In the genomic region with DNA sequence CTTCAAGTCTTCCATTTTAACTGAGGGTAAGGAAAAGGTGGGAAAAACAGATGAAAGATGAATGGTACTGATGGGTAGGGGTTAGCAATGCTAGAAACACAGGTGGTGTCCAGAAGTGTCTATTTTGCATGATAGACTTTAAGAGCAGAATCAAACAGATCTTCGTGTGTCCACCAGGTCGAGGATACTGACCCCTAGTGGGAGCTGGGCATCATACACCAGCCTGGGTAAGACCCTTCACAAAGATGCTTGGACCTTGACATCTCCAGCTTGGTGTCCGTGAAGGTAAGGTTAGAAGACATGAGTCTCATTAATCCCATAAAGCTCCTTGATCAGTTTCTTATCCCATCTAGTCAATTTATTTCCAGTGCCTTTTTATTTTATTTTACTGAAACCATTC, we compare ENCODE assay signal across 16 mouse cellular contexts.
DNase-seq lines count a peak whose midpoint lies in the region; ATAC-seq and TF ChIP-seq lines count a peak whose summit lies in the region.
"Had no signal": no experiment of that assay in that cellular context is flagged by ENCODE, and none has a peak within 500 bp of the region (broad histone marks: within the 10 kb centered on the region; RNA-seq: fewer than 3 reads in every experiment).

No protein-coding gene starts in this region.

- no peaks in the 10 kb centered on the region for H3K79me2 ChIP-seq in heart, adult 2 months (replicated peaks; ENCODE audit: control insufficient read depth, insufficient read depth, low read length)
- H3K79me2 ChIP-seq in CH12.LX (replicated peaks; ENCODE audit: control insufficient read depth, extremely low read depth, insufficient read depth, poor library complexity, severe bottlenecking): no peaks in the 10 kb centered on the region

- no peaks in the 10 kb centered on the region for H3K36me3 ChIP-seq in heart, adult 2 months (ENCODE audit: control insufficient read depth, insufficient read depth, low read length)
- no peaks in the 10 kb centered on the region for H3K36me3 ChIP-seq in lung, embryonic 14.5 days (ENCODE audit: insufficient read depth)
- no peaks in the 10 kb centered on the region for H3K36me3 ChIP-seq in CH12.LX (replicated peaks in 1 of 2; ENCODE audit: control insufficient read depth in 1 of 2, insufficient read depth in 1 of 2, low read length in 1 of 2)
- H3K36me3 ChIP-seq: forebrain, embryonic 15.5 days; limb, embryonic 13.5 days; midbrain, embryonic 10.5 days had no signal

- TF ChIP-seq EP300 in heart, adult 2 months (IDR thresholded peaks at IDR 0.05; ENCODE audit: insufficient read depth, low read depth, low read length): no peak
- no peak for TF ChIP-seq EP300 in CH12.LX (IDR thresholded peaks at IDR 0.05; ENCODE audit: low read length)

- no peaks in the 10 kb centered on the region for H3K9me3 ChIP-seq in lung, embryonic 14.5 days (ENCODE audit: low read depth, low read length)
- no peaks in the 10 kb centered on the region for H3K9me3 ChIP-seq in CH12.LX (replicated peaks; ENCODE audit: low read length)
- H3K9me3 ChIP-seq: forebrain, embryonic 15.5 days; limb, embryonic 13.5 days; midbrain, embryonic 10.5 days had no signal

- H3K4me1 ChIP-seq in heart, adult 2 months (ENCODE audit: control insufficient read depth, insufficient read depth, low read length): no peaks in the 10 kb centered on the region
- H3K4me1 ChIP-seq in lung, embryonic 14.5 days (ENCODE audit: insufficient read depth): no peaks in the 10 kb centered on the region
- H3K4me1 ChIP-seq in CH12.LX (ENCODE audit: control insufficient read depth in 1 of 2, insufficient read depth in 2 of 2): no peaks in the 10 kb centered on the region
- H3K4me1 ChIP-seq: limb, embryonic 13.5 days; midbrain, embryonic 10.5 days had no signal

- in situ Hi-C loops in CH12.LX (cut with MboI; ENCODE audit: low pct_ligation_motif_present, low pct_unique_long_range_greater_than_20kb, low sequenced_read_pairs): no loop called here

- no peaks in the 10 kb centered on the region for H3K27me3 ChIP-seq in heart, adult 2 months (ENCODE audit: control insufficient read depth, insufficient read depth, low read length)
- H3K27me3 ChIP-seq in lung, embryonic 14.5 days (ENCODE audit: insufficient read depth, low read length): no peaks in the 10 kb centered on the region
- peaks cover 57% of the 10 kb centered on the region for H3K27me3 ChIP-seq in CH12.LX (replicated peaks)
- H3K27me3 ChIP-seq: forebrain, embryonic 15.5 days had no signal

- WGBS in heart, adult 2 months: 55% methylated on average over 3 of the region's 3 CpGs
- WGBS in lung, embryonic 14.5 days: 40% methylated on average over 3 of the region's 3 CpGs

- dilution Hi-C loops in CH12.LX (cut with MboI; ENCODE audit: extremely low pct_ligation_motif_present, extremely low pct_unique_long_range_greater_than_20kb, low sequenced_read_pairs): no loop called here

- ATAC-seq in lung, embryonic 14.5 days (ENCODE audit: insufficient read depth): no peak
- ATAC-seq: forebrain, embryonic 15.5 days had no signal

- DNase-seq in heart, adult 2 months: no peak
- DNase-seq in heart, adult 18-20 months: no peak
- peak; percentile 27 for DNase-seq in lung, embryonic 14.5 days
- no peak for DNase-seq in lung, adult 18-20 months
- DNase-seq in CH12.LX (ENCODE audit: extremely low read depth) (peak; percentile 15), ZHBTc4 (ENCODE audit: low read depth, low spot score) (peak; percentile 37), MN1 (ENCODE audit: low spot score) (no peak)
- no peak for DNase-seq in cerebellum, adult 8-10 months
- DNase-seq: adrenal gland, postnatal 36 days; cerebellum, postnatal 14 days; heart, postnatal 10 days; kidney, adult 18-20 months had no signal

- H3K4me3 ChIP-seq in heart, adult 2 months: no peak overlapping the region
- no peak overlapping the region for H3K4me3 ChIP-seq in lung, embryonic 14.5 days (ENCODE audit: low read depth, low read length)
- H3K4me3 ChIP-seq in CH12.LX (replicated peaks in 1 of 3; ENCODE audit: low read depth in 2 of 3, low read length in 2 of 3, poor library complexity in 1 of 3): no peak overlapping the region
- H3K4me3 ChIP-seq: forebrain, embryonic 15.5 days; limb, embryonic 13.5 days; midbrain, embryonic 10.5 days had no signal

- peak; percentile 29 for TF ChIP-seq CTCF in heart, adult 2 months (IDR thresholded peaks at IDR 0.05)
- peak; percentile 59 for TF ChIP-seq CTCF in lung, embryonic 14.5 days (IDR thresholded peaks at IDR 0.05; ENCODE audit: low read depth)
- TF ChIP-seq CTCF in CH12.LX (conservative IDR thresholded peaks at IDR 0.05 in 1 of 2, IDR thresholded peaks at IDR 0.05 in 1 of 2; ENCODE audit: low read depth in 2 of 2, low read length in 2 of 2): peak; percentile 71 to 74

- no peak overlapping the region for H3K9ac ChIP-seq in heart, adult 2 months (ENCODE audit: low read depth, low read length)
- H3K9ac ChIP-seq in lung, embryonic 14.5 days: no peak overlapping the region
- H3K9ac ChIP-seq in CH12.LX (ENCODE audit: insufficient read depth, low read depth): no peak overlapping the region
- H3K9ac ChIP-seq: forebrain, embryonic 15.5 days; hindbrain, embryonic 14.5 days; limb, embryonic 13.5 days had no signal

- no peak for TF ChIP-seq POLR2A in heart, adult 2 months (IDR thresholded peaks at IDR 0.05; ENCODE audit: insufficient read depth, low read depth, low read length)
- no peak for TF ChIP-seq POLR2A in CH12.LX (IDR thresholded peaks at IDR 0.05; ENCODE audit: low read depth, low read length)

- peak; percentile 33 for TF ChIP-seq RAD21 in CH12.LX (IDR thresholded peaks at IDR 0.05; ENCODE audit: low read depth, low read length)

- intact Hi-C loops in heart, adult 2 months (cut with DNase I): no loop called here

- no peak overlapping the region for H3K4me2 ChIP-seq in lung, embryonic 14.5 days
- H3K4me2 ChIP-seq in CH12.LX (ENCODE audit: insufficient read depth, low read depth, poor library complexity, severe bottlenecking): no peak overlapping the region
- H3K4me2 ChIP-seq: forebrain, embryonic 15.5 days; hindbrain, embryonic 14.5 days; limb, embryonic 13.5 days had no signal

- H3K27ac ChIP-seq in heart, adult 2 months: no peak overlapping the region
- H3K27ac ChIP-seq in lung, embryonic 14.5 days (ENCODE audit: low read depth): no peak overlapping the region
- H3K27ac ChIP-seq in CH12.LX (ENCODE audit: insufficient read depth, low read depth): no peak overlapping the region
- H3K27ac ChIP-seq: forebrain, embryonic 15.5 days; hindbrain, embryonic 14.5 days; limb, embryonic 13.5 days; midbrain, embryonic 10.5 days had no signal

TF ChIP-seq in CH12.LX, 34 proteins besides CTCF, POLR2A, EP300 and RAD21:
- TF ChIP-seq RCOR1 (conservative IDR thresholded peaks at IDR 0.05; ENCODE audit: low read depth, low read length) (no peak), SMC3 (IDR thresholded peaks at IDR 0.05; ENCODE audit: low read depth, low read length) (peak; percentile 50)

Comparison
In these comparisons a context has a peak if more than half of its experiments do, and no peak if none do; other contexts are left out.
1. DNase-seq: peak in lung, embryonic 14.5 days (single experiment), CH12.LX (single experiment) and ZHBTc4 (single experiment); none in heart, adult 2 months (0 of 2), heart, adult 18-20 months (0 of 2), lung, adult 18-20 months (0 of 2), MN1 (single experiment) and cerebellum, adult 8-10 months (single experiment).
2. Peak in every context shown above with its lines, with median percentiles within 50 percentile points of each other: CTCF ChIP-seq.